Mouse (Mus musculus) liver, embryonic 15.5 days (tissue): Measurements from ENCODE around the gene Ppp1cc. TPM values are rescaled to one million over a fixed set of nuclear protein-coding genes. Genes with fewer than 3 reads are reported as not detected.
"Not testable (repeated sequence)": the region's sequence is repeated elsewhere in the genome, so short reads cannot be mapped to it uniquely, and the experiment has no call there.

Experiments used
- ATAC-seq: fragments of 200-750 bp; cut with Nextera tagmentation; 2 replicates; pipeline ENCODE4 v1.8.0; 2017; ENCODE audit warnings: moderate number of reproducible peaks, mild to moderate bottlenecking, moderate library complexity; ENCODE audit not compliant: insufficient read depth
- H3K27ac ChIP-seq: fragments of 300-500 bp; sonication (generic); replicated peaks from 2 replicates; pipeline ENCODE4 v1.5.1; 2015; ENCODE audit warnings: mild to moderate bottlenecking, inconsistent platforms
- H3K27me3 ChIP-seq: fragments of 300-500 bp; sonication (generic); 2 replicates; pipeline ENCODE4 v1.6.1; 2015; ENCODE audit warnings: mild to moderate bottlenecking, inconsistent platforms
- H3K36me3 ChIP-seq: fragments of 300-500 bp; sonication (generic); replicated peaks from 2 replicates; pipeline ENCODE4 v1.6.1; 2015; ENCODE audit warnings: moderate library complexity, mild to moderate bottlenecking, inconsistent platforms
- H3K4me1 ChIP-seq: fragments of 300-500 bp; sonication (generic); replicated peaks from 2 replicates; pipeline ENCODE4 v1.6.1; 2015; ENCODE audit warnings: inconsistent platforms
- H3K4me2 ChIP-seq: fragments of 300-500 bp; sonication (generic); 2 replicates; pipeline ENCODE4 v1.6.1; 2015; ENCODE audit warnings: moderate library complexity, mild to moderate bottlenecking, inconsistent platforms
- H3K4me3 ChIP-seq: fragments of 300-500 bp; sonication (generic); replicated peaks from 2 replicates; pipeline ENCODE4 v1.5.1; 2015; ENCODE audit warnings: mild to moderate bottlenecking, inconsistent platforms
- H3K9ac ChIP-seq: fragments of 300-500 bp; sonication (generic); 2 replicates; pipeline ENCODE4 v1.6.1; 2015; ENCODE audit warnings: moderate library complexity, mild to moderate bottlenecking, inconsistent platforms
- H3K9me3 ChIP-seq: fragments of 300-500 bp; sonication (generic); replicated peaks from 2 replicates; pipeline ENCODE4 v1.6.1; 2016; ENCODE audit warnings: inconsistent platforms
- WGBS: fragments of 180-500 bp; shearing (Covaris S2); methylation state at CpG from one replicate; pipeline ENCODE4 v1.1.7; 2015; ENCODE audit warnings: mixed read lengths; ENCODE audit not compliant: insufficient replicate concordance; 5-methylcytosine and 5-hydroxymethylcytosine counted together
- polyA plus RNA-seq: library from polyadenylated mRNA; unstranded; fragments of >200 nt; fragmentation: Nextera tagmentation; extraction: Ambion mirVana; gene quantifications from 2 replicates; pipeline ENCODE4 v1.2.1, GENCODE M21; 2015

The Ppp1cc gene
- polyA plus RNA-seq, 1 experiment from 2014 or later = 142 TPM

GRCm38 (mm10) chr5:122139771-122140170 is 18.3 kb upstream of the Ppp1cc start:
- 60% methylated on average over 2 of the region's 2 CpGs for WGBS

GRCm38 (mm10) chr5:122140723-122141122 is 17.4 kb upstream of the Ppp1cc start, which contains the start of gene Ccdc63:
Gene Ccdc63 (minus strand): TSS chr5:122140823.
- Histone ChIP-seq H3K4me3 (no peak within 1 kb of the TSS), H3K4me1 (peaks cover 39% of the 10 kb centered on the region), H3K4me2 (no peak within 1 kb of the TSS), H3K9me3 (no peaks in the 10 kb centered on the region), H3K27me3 (no peaks in the 10 kb centered on the region), H3K27ac (no peak within 1 kb of the TSS), H3K36me3 (no peaks in the 10 kb centered on the region), H3K9ac (no peak within 1 kb of the TSS)
- ATAC-seq = no peak
- WGBS = 75% methylated on average over 3 of the region's 3 CpGs

More at GRCm38 (mm10) chr5:122139771-122140170, 18.3 kb upstream of the Ppp1cc start:
- not testable (repeated sequence) for ATAC-seq, H3K27ac ChIP-seq, H3K4me3 ChIP-seq, H3K36me3 ChIP-seq, H3K27me3 ChIP-seq, H3K4me2 ChIP-seq, H3K9me3 ChIP-seq, H3K9ac ChIP-seq
- H3K4me1 ChIP-seq = peaks cover 40% of the 10 kb centered on the region

GRCm38 (mm10) chr5:122142230-122142992 is 15.7 kb upstream of the Ppp1cc start:
- no peaks in the 10 kb centered on the region for H3K27me3 ChIP-seq
- no peaks in the 10 kb centered on the region for H3K9me3 ChIP-seq
- H3K4me3 ChIP-seq = no peak overlapping the region
- 0 out of 2 replicates have a peak overlapping the region, but pooled peaks have one; percentile 4 for H3K4me2 ChIP-seq
- H3K36me3 ChIP-seq = no peaks in the 10 kb centered on the region
- WGBS = 19% methylated on average over 8 of the region's 8 CpGs
- H3K27ac ChIP-seq = no peak overlapping the region; the same call in 1 of the 2 replicates
- H3K9ac ChIP-seq = no peak overlapping the region
- peaks cover 34% of the 10 kb centered on the region for H3K4me1 ChIP-seq
- ATAC-seq = 0 out of 2 replicates have a peak, but pooled peaks have one; percentile 27

GRCm38 (mm10) chr5:122143543-122143942 is 14.5 kb upstream of the Ppp1cc start:
- no peaks in the 10 kb centered on the region for H3K9me3 ChIP-seq
- H3K4me3 ChIP-seq = no peak overlapping the region
- H3K4me1 ChIP-seq = peaks cover 32% of the 10 kb centered on the region
- no peaks in the 10 kb centered on the region for H3K36me3 ChIP-seq
- no peak overlapping the region for H3K4me2 ChIP-seq
- WGBS = 81% methylated on average over 15 of the region's 15 CpGs
- ATAC-seq = no peak
- H3K27me3 ChIP-seq = no peaks in the 10 kb centered on the region
- no peak overlapping the region for H3K27ac ChIP-seq
- no peak overlapping the region for H3K9ac ChIP-seq

GRCm38 (mm10) chr5:122144825-122145224 is 13.3 kb upstream of the Ppp1cc start:
- H3K27ac ChIP-seq = peak overlapping the region; percentile 77
- H3K9ac ChIP-seq = no peak overlapping the region
- 0 out of 2 replicates have a peak overlapping the region, but pooled peaks have one; percentile 56 for H3K4me3 ChIP-seq
- WGBS = 57% methylated on average over 4 of the region's 4 CpGs
- H3K36me3 ChIP-seq = no peaks in the 10 kb centered on the region
- no peak for ATAC-seq
- peak overlapping the region; percentile 73 for H3K4me2 ChIP-seq
- no peaks in the 10 kb centered on the region for H3K27me3 ChIP-seq
- H3K4me1 ChIP-seq = peaks cover 32% of the 10 kb centered on the region
- no peaks in the 10 kb centered on the region for H3K9me3 ChIP-seq

GRCm38 (mm10) chr5:122145381-122146055 is 12.6 kb upstream of the Ppp1cc start:
- peaks cover 32% of the 10 kb centered on the region for H3K4me1 ChIP-seq
- no peaks in the 10 kb centered on the region for H3K27me3 ChIP-seq
- peak overlapping the region; percentile 56 for H3K4me3 ChIP-seq
- peak overlapping the region; percentile 54 for H3K9ac ChIP-seq
- WGBS = 6% methylated on average over 15 of the region's 15 CpGs
- ATAC-seq = peak; percentile 64
- H3K4me2 ChIP-seq = peak overlapping the region; percentile 73
- peak overlapping the region; percentile 77 for H3K27ac ChIP-seq
- no peaks in the 10 kb centered on the region for H3K36me3 ChIP-seq
- H3K9me3 ChIP-seq = no peaks in the 10 kb centered on the region

- ATAC-seq = no peak
- Histone ChIP-seq H3K4me2 (peak overlapping the region; percentile 73), H3K9ac (no peak overlapping the region), H3K36me3 (no peaks in the 10 kb centered on the region), H3K27ac (peak overlapping the region; percentile 77), H3K27me3 (no peaks in the 10 kb centered on the region), H3K4me3 (peak overlapping the region; percentile 56), H3K4me1 (peaks cover 32% of the 10 kb centered on the region), H3K9me3 (no peaks in the 10 kb centered on the region)
- WGBS = 15% methylated on average over 10 of the region's 10 CpGs
These were observed 12.0 kb upstream of the Ppp1cc start for GRCm38 (mm10) chr5:122146056-122146580.

GRCm38 (mm10) chr5:122146609-122147008 is 11.5 kb upstream of the Ppp1cc start:
- Histone ChIP-seq H3K4me3 (no peak overlapping the region), H3K9me3 (no peaks in the 10 kb centered on the region), H3K27me3 (no peaks in the 10 kb centered on the region), H3K4me2 (0 out of 2 replicates have a peak overlapping the region, but pooled peaks have one; percentile 73), H3K27ac (peak overlapping the region; percentile 77; the same call in 1 of the 2 replicates), H3K9ac (no peak overlapping the region), H3K36me3 (no peaks in the 10 kb centered on the region), H3K4me1 (peaks cover 32% of the 10 kb centered on the region)
- no peak for ATAC-seq

GRCm38 (mm10) chr5:122148107-122148506 is 10.0 kb upstream of the Ppp1cc start:
- WGBS = 54% methylated on average over 1 of the region's 1 CpGs
- Histone ChIP-seq H3K4me3 (no peak overlapping the region), H3K27me3 (no peaks in the 10 kb centered on the region), H3K4me1 (peaks cover 25% of the 10 kb centered on the region), H3K9me3 (no peaks in the 10 kb centered on the region), H3K36me3 (no peaks in the 10 kb centered on the region), H3K9ac (no peak overlapping the region), H3K4me2 (no peak overlapping the region), H3K27ac (no peak overlapping the region)
- no peak for ATAC-seq

- Histone ChIP-seq H3K27me3 (no peaks in the 10 kb centered on the region), H3K9me3 (no peaks in the 10 kb centered on the region), H3K4me3 (no peak overlapping the region), H3K4me1 (peaks cover 24% of the 10 kb centered on the region), H3K27ac (no peak overlapping the region), H3K4me2 (no peak overlapping the region), H3K36me3 (no peaks in the 10 kb centered on the region), H3K9ac (no peak overlapping the region)
- WGBS = 63% methylated on average over 4 of the region's 4 CpGs
- no peak for ATAC-seq
These were observed 8.8 kb upstream of the Ppp1cc start for GRCm38 (mm10) chr5:122149259-122149658.

GRCm38 (mm10) chr5:122152508-122152907 is 5.6 kb upstream of the Ppp1cc start:
- not testable (repeated sequence) for H3K27ac ChIP-seq, H3K4me2 ChIP-seq, H3K36me3 ChIP-seq, H3K4me3 ChIP-seq, H3K27me3 ChIP-seq, ATAC-seq, H3K9me3 ChIP-seq, H3K9ac ChIP-seq
- peaks cover 28% of the 10 kb centered on the region for H3K4me1 ChIP-seq
- 67% methylated on average over 5 of the region's 5 CpGs for WGBS
